Mouse (Mus musculus) kidney, postnatal 0 days (tissue): ENCODE results near the gene Osbpl3. TPM values are rescaled to one million over a fixed set of nuclear protein-coding genes. Genes with fewer than 3 reads are reported as not detected.

ENCODE experiments used
- ATAC-seq: fragments of 200-750 bp; cut with Nextera tagmentation; replicated peaks from 2 replicates; pipeline ENCODE4 v1.8.0; 2017; ENCODE audit warnings: low read depth, moderate number of reproducible peaks, moderate TSS enrichment, moderate library complexity; ENCODE audit not compliant: low FRiP score
- DNase-seq: peaks from one replicate; pipeline ENCODE4 v3.0.0-alpha.2; 2016; ENCODE audit warnings: low spot score
- H3K27ac ChIP-seq: fragments of 300-500 bp; sonication (generic); 2 replicates; pipeline ENCODE4 v1.5.1; 2014; ENCODE audit warnings: mild to moderate bottlenecking
- H3K27me3 ChIP-seq: fragments of 300-500 bp; sonication (generic); 2 replicates; pipeline ENCODE4 v1.6.1; 2014; ENCODE audit warnings: low read length, mixed read lengths; ENCODE audit not compliant: insufficient read depth
- H3K36me3 ChIP-seq: fragments of 300-500 bp; sonication (generic); 2 replicates; pipeline ENCODE4 v1.6.1; 2014; ENCODE audit warnings: low read length, mixed read lengths; ENCODE audit not compliant: insufficient read depth
- H3K4me1 ChIP-seq: fragments of 300-500 bp; sonication (generic); replicated peaks from 2 replicates; pipeline ENCODE4 v1.6.1; 2014; ENCODE audit warnings: antibody characterized with exemption, low read length, mixed read lengths; ENCODE audit not compliant: insufficient read depth
- H3K4me2 ChIP-seq: fragments of 300-500 bp; sonication (generic); 2 replicates; pipeline ENCODE4 v1.6.1; 2014; ENCODE audit warnings: mild to moderate bottlenecking, low read length, moderate library complexity, mixed read lengths
- H3K4me3 ChIP-seq: fragments of 300-500 bp; sonication (generic); replicated peaks from 2 replicates; pipeline ENCODE4 v1.5.1; 2014; ENCODE audit warnings: low read depth, low read length
- H3K9ac ChIP-seq: fragments of 300-500 bp; sonication (generic); 2 replicates; pipeline ENCODE4 v1.6.1; 2014; ENCODE audit warnings: low read depth, low read length
- H3K9me3 ChIP-seq: fragments of 300-500 bp; sonication (generic); replicated peaks from 2 replicates; pipeline ENCODE4 v1.6.1; 2016; ENCODE audit warnings: low read length, inconsistent platforms, mixed read lengths
- CTCF ChIP-seq: IDR thresholded peaks from 2 replicates; pipeline ENCODE4 v1.5.1; 2016; ENCODE audit warnings: antibody characterized with exemption, low read depth, mild to moderate bottlenecking, moderate library complexity
- WGBS: fragments of 180-500 bp; shearing (Covaris S2); extraction: QIAGEN DNeasy Blood & Tissue Kit; methylation state at CpG from one replicate; pipeline ENCODE4 v1.1.7; 2014; 5-methylcytosine and 5-hydroxymethylcytosine counted together
- polyA plus RNA-seq: library from polyadenylated mRNA; unstranded; fragments of >200 nt; fragmentation: Nextera tagmentation; extraction: Ambion mirVana; gene quantifications from 2 replicates; pipeline ENCODE4 v1.2.1, GENCODE M21; 2015

Gene Osbpl3
- 17.4 and 19.7 TPM in 2 replicates for polyA plus RNA-seq

DNA sequence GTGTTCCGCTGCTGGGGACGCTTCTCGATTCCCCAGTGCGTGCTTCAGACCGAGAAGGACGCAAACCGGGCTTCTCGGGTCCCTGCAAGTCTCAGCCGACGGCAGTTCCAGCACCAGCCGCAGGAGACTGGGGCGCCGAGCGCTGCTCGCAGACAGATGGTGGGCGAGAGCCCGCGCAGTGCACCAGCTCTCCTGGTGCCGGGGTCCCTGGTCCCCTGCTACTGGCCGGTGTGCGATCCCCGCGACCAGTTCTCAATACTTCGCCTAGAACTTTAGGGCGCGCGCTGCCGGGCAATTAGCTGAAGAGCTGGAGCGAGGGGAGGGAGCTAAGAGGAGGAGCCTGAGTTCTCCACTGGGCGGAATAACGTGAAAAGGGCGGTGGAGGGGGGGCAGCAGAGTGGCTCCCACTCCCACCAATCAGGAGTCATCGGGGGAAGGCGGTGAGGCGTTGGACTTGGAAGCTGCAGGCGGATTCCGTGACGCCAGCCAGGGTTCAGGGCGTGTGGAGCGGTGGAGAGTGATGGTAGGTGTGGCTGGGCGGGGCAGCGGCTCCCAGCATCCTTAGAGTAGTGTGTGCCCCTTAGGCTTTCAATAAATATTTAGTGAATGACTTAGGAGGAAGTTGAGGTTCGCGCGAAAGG lies at the start of gene Osbpl3:
Gene Osbpl3, minus strand, starts transcription at position 373 of the 641 bp plus-strand sequence.
- Histone ChIP-seq H3K27ac (peak within 1 kb of the TSS; percentile 75), H3K4me1 (no peaks in the 10 kb centered on the region; the same call in 1 of the 2 replicates), H3K9ac (peak within 1 kb of the TSS; percentile 71), H3K36me3 (no peaks in the 10 kb centered on the region), H3K4me3 (peak within 1 kb of the TSS; percentile 60), H3K27me3 (no peaks in the 10 kb centered on the region), H3K9me3 (no peaks in the 10 kb centered on the region), H3K4me2 (peak within 1 kb of the TSS; percentile 74)
- DNase-seq (peak; percentile 98), ATAC-seq (peak; percentile 96)
- TF ChIP-seq CTCF = peak; percentile 54
- WGBS = under 1% methylated on average over 45 of the region's 45 CpGs

DNA sequence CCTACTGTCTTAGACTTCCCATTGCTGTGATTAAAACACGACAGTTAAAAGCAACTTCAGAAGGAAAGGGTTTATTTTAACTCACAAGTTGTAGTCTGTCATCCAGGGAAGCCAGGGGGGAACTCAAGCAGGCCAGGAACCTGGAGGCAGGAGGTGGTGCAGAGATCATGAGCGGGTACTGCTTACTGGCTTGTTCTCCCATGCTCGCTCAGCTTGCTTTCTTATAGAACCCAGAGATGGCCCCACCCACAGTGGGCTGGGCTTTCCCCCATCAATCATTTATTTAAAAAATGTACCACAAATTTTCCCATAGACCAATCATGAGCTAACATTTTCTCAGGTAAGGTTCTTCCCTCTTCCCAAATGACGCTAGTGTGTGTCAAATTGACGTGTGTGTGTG lies 49.5 kb upstream of the Osbpl3 start:
- Histone ChIP-seq H3K36me3 (no peaks in the 10 kb centered on the region), H3K4me2 (no peak overlapping the region), H3K4me3 (no peak overlapping the region), H3K9ac (no peak overlapping the region), H3K4me1 (peaks cover 3% of the 10 kb centered on the region; the same call in 1 of the 2 replicates), H3K27ac (no peak overlapping the region), H3K27me3 (no peaks in the 10 kb centered on the region), H3K9me3 (no peaks in the 10 kb centered on the region)
- 86% methylated on average over 5 of the region's 5 CpGs for WGBS
- TF ChIP-seq CTCF = no peak
- no peak for DNase-seq
- ATAC-seq = no peak

GRCm38 (mm10) chr6:50504711-50505110 lies 48.7 kb upstream of the Osbpl3 start:
- H3K4me2 ChIP-seq = no peak overlapping the region
- TF ChIP-seq CTCF = no peak
- no peaks in the 10 kb centered on the region for H3K9me3 ChIP-seq
- 91% methylated on average over 5 of the region's 5 CpGs for WGBS
- H3K4me1 ChIP-seq = peaks cover 3% of the 10 kb centered on the region; the same call in 1 of the 2 replicates
- no peak overlapping the region for H3K9ac ChIP-seq
- no peak overlapping the region for H3K27ac ChIP-seq
- no peaks in the 10 kb centered on the region for H3K36me3 ChIP-seq
- DNase-seq (no peak), ATAC-seq (no peak)
- no peaks in the 10 kb centered on the region for H3K27me3 ChIP-seq
- H3K4me3 ChIP-seq = no peak overlapping the region

GRCm38 (mm10) chr6:50503779-50504178 lies 47.8 kb upstream of the Osbpl3 start:
- H3K27me3 ChIP-seq = no peaks in the 10 kb centered on the region
- no peak overlapping the region for H3K27ac ChIP-seq
- TF ChIP-seq CTCF = no peak
- H3K9me3 ChIP-seq = no peaks in the 10 kb centered on the region
- no peak for ATAC-seq
- DNase-seq = peak; percentile 21
- peaks cover 3% of the 10 kb centered on the region; the same call in 1 of the 2 replicates for H3K4me1 ChIP-seq
- H3K4me2 ChIP-seq = no peak overlapping the region
- H3K36me3 ChIP-seq = no peaks in the 10 kb centered on the region
- no peak overlapping the region for H3K9ac ChIP-seq
- H3K4me3 ChIP-seq = no peak overlapping the region
- WGBS = 30% methylated on average over 8 of the region's 8 CpGs

DNA sequence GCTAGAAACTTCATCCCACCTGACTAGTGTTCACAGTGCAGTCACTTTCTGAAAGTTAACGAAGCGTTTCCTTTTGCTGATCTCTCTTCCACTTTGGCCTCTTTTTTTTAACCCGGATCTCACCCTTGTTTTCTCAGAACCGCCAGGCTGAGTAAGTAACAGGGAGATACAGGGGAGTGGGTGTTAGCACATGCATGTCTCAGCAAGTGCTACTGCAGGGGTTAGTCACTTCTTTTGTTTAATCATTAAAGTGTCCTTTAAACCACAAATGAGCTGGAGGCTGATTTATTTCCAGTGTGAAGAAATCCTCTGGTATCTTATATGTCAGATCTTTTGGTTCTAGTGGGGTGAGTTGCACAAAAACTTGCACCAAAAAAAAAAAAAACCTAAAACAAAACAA lies 47.0 kb upstream of the Osbpl3 start:
- 39% methylated on average over 4 of the region's 4 CpGs for WGBS
- Histone ChIP-seq H3K27ac (no peak overlapping the region), H3K4me3 (no peak overlapping the region), H3K27me3 (no peaks in the 10 kb centered on the region), H3K36me3 (no peaks in the 10 kb centered on the region), H3K9me3 (no peaks in the 10 kb centered on the region), H3K4me1 (peaks cover 3% of the 10 kb centered on the region; the same call in 1 of the 2 replicates), H3K4me2 (no peak overlapping the region), H3K9ac (no peak overlapping the region)
- no peak for TF ChIP-seq CTCF
- DNase-seq (peak; percentile 14), ATAC-seq (no peak)

DNA sequence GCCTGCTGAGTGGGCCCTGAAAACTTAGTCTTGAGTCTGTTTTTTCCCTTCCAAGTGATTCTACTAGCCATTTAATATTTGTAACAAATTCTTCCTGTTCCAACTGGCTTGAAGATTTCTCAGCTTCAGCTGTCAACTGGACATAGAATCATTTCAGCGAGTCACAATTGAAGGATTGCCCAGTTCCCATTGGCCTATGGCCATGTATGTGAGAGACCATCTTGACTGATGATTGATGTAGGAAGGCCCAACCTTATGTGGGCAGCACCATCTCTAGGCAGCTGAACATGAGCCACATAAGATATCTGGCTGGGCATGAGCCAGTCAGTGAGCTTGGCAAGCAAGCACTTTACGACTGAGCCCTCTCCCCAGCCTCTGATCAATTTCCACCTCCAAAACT lies 42.3 kb upstream of the Osbpl3 start:
- Histone ChIP-seq H3K27me3 (no peaks in the 10 kb centered on the region), H3K4me3 (no peak overlapping the region), H3K4me1 (no peaks in the 10 kb centered on the region), H3K9me3 (no peaks in the 10 kb centered on the region), H3K27ac (no peak overlapping the region), H3K4me2 (no peak overlapping the region), H3K9ac (no peak overlapping the region), H3K36me3 (no peaks in the 10 kb centered on the region)
- ATAC-seq (no peak), DNase-seq (no peak)
- WGBS = 95% methylated on average over 2 of the region's 2 CpGs
- TF ChIP-seq CTCF = no peak
